Mouse (Mus musculus): ENCODE measurements around the gene Lipe. TPM values are rescaled to one million over a fixed set of nuclear protein-coding genes. Genes with fewer than 3 reads are reported as not detected.

The Lipe gene
- 1 to 10 TPM; 7.5 to 7.8 TPM for total RNA-seq (2021)
- long read RNA-seq, experiment 1, partial matches to known transcripts, result 1 of 3 reads
- long read RNA-seq, experiment 1, other reads (novel, unspliced or antisense), result 0 of 3 reads
- long read RNA-seq, experiment 2, partial matches to known transcripts, result 0 of 3 reads
- long read RNA-seq, experiment 2, other reads (novel, unspliced or antisense), result 1 of 3 reads

DNA sequence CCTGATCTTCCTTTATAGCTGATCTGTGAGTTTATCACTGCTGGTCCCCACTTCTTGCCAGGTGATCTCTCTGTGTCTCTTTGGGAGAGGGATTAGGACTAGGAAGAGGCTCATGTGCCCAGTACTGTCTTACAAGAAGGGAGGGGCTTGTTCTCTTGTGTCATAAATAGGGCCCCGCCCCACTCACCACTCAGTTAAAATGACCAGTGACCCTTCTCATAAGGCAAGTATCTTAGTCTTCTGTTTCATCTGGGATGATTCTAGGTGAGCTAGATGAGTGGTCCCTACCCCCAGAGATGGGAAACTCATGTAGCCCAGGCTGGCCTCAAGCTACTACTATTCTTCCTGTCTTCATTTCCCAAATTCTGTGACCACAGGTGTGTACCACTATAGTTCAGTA, at the start of gene Lipe:
Gene Lipe (minus strand): TSS at position 101 of the 400 bp plus-strand sequence.
- Histone ChIP-seq H3K4me3 (no peak within 1 kb of the TSS), H3K27ac (no peak within 1 kb of the TSS)
- DNase-seq (ENCODE audit: extremely low spot score in 1 of 2, low spot score in 2 of 2), result no peak
- intact Hi-C loops (cut with DNase I), result no loop called here
- no peak for TF ChIP-seq CTCF (IDR thresholded peaks at IDR 0.05)

GRCm38 (mm10) chr7:25440816-25441153, 42.3 kb upstream of the Lipe start:
- intact Hi-C loops (cut with DNase I), result no loop called here
- Histone ChIP-seq H3K27ac (no peak overlapping the region), H3K4me3 (no peak overlapping the region)
- TF ChIP-seq CTCF (IDR thresholded peaks at IDR 0.05), result no peak
- no peak for DNase-seq (ENCODE audit: extremely low spot score in 1 of 2, low spot score in 2 of 2)

DNA sequence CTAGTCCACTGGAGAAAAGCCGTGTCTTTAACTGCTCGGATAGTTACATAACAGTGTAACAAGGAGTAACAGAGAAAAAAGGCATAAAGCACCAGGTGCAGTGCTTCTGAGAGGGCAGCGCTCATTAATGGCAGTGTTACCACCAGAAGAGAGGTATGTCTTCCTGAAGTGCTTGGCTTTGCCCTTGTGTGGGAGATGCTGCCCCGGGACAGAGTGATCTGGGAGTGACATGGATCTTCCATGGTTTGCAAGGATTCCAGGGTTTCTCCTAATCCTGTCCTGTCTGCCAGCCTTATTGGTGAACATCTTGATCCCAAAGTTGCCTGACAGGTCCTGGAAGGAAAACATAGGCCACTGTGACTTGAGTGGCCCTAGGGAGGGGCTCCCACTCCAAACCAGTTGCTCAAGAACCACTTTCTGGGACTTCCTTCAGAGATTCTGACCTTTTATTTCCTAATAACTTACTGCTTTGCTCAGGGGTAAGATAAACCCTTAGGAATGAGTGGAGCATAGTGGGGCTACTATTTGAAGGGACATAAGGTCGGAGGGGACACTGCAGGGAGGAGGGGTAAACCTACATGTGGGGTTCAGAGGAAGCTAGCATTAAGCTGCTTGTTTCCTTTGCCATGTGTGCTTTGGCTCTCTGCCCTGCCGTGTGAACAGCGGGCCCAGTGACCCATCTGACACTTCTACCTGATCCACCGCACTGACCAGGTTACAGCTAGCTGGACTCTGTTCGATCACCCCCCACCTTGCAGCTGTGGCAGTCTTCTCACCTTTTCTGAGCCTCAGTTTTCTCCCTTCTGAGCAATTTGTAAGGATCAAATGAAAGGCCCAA, 41.7 kb upstream of the Lipe start:
- intact Hi-C loops (cut with DNase I), result no loop called here

GRCm38 (mm10) chr7:25439124-25439822, 40.8 kb upstream of the Lipe start:
- TF ChIP-seq CTCF (IDR thresholded peaks at IDR 0.05), result no peak
- intact Hi-C loops (cut with DNase I), result no loop called here
- Histone ChIP-seq H3K4me3 (no peak overlapping the region), H3K27ac (no peak overlapping the region)
- no peak for DNase-seq (ENCODE audit: extremely low spot score in 1 of 2, low spot score in 2 of 2)

More for the DNA sequence above, 41.7 kb upstream of the Lipe start:
- DNase-seq (ENCODE audit: extremely low spot score in 1 of 2, low spot score in 2 of 2), result no peak
- no peak overlapping the region for H3K27ac ChIP-seq
- no peak for TF ChIP-seq CTCF (IDR thresholded peaks at IDR 0.05)
- H3K4me3 ChIP-seq, result no peak overlapping the region

DNA sequence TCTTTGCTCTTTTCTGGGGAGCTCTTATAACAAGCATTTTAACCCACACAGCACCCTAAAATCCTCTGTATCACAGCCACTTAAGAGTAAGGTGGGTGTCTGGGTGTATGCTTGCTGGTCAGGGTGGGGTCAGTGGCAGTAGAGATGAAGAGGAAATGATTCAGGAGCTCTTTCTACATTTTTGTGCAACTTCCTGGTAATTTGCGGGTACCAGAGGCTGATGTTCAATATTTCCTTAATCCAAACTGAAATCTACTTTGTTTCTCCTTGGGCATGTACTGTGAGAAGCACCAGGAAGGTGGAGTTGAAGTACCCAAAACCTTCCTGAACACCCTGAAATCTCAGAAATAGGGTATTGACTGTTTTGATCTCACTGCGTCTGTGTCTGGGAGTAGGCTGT, 38.2 kb upstream of the Lipe start:
- Histone ChIP-seq H3K4me3 (no peak overlapping the region), H3K27ac (peak overlapping the region; percentile 65)
- DNase-seq (ENCODE audit: extremely low spot score in 1 of 2, low spot score in 2 of 2), result no peak
- intact Hi-C loops (cut with DNase I), result no loop called here
- TF ChIP-seq CTCF (IDR thresholded peaks at IDR 0.05), result no peak

GRCm38 (mm10) chr7:25436226-25436625, 37.7 kb upstream of the Lipe start:
- H3K4me3 ChIP-seq, result no peak overlapping the region
- peak overlapping the region; percentile 65 for H3K27ac ChIP-seq
- intact Hi-C loops (cut with DNase I), result no loop called here
- TF ChIP-seq CTCF (IDR thresholded peaks at IDR 0.05), result no peak; the same call in 1 of the 2 replicates
- DNase-seq (ENCODE audit: extremely low spot score in 1 of 2, low spot score in 2 of 2), result no peak

GRCm38 (mm10) chr7:25435546-25435851, 37.0 kb upstream of the Lipe start:
- no peak overlapping the region for H3K4me3 ChIP-seq
- TF ChIP-seq CTCF (IDR thresholded peaks at IDR 0.05), result no peak
- intact Hi-C loops (cut with DNase I), result no loop called here
- no peak for DNase-seq (ENCODE audit: extremely low spot score in 1 of 2, low spot score in 2 of 2)
- H3K27ac ChIP-seq, result peak overlapping the region; percentile 63

GRCm38 (mm10) chr7:25434654-25435545, 36.4 kb upstream of the Lipe start:
- Histone ChIP-seq H3K4me3 (no peak overlapping the region), H3K27ac (peak overlapping the region; percentile 67; the same call in 1 of the 2 replicates)
- TF ChIP-seq CTCF (IDR thresholded peaks at IDR 0.05), result no peak
- no peak for DNase-seq (ENCODE audit: extremely low spot score in 1 of 2, low spot score in 2 of 2)
- intact Hi-C loops (cut with DNase I), result no loop called here

- no peak overlapping the region for H3K4me3 ChIP-seq
- intact Hi-C loops (cut with DNase I), result no loop called here
- TF ChIP-seq CTCF (IDR thresholded peaks at IDR 0.05), result no peak
- no peak for DNase-seq (ENCODE audit: extremely low spot score in 1 of 2, low spot score in 2 of 2)
- H3K27ac ChIP-seq, result peak overlapping the region; percentile 67
These were observed 35.5 kb upstream of the Lipe start for GRCm38 (mm10) chr7:25433781-25434560.

- Histone ChIP-seq H3K27ac (peak overlapping the region; percentile 47; the same call in 1 of the 2 replicates), H3K4me3 (no peak overlapping the region)
- DNase-seq (ENCODE audit: extremely low spot score in 1 of 2, low spot score in 2 of 2), result no peak
- intact Hi-C loops (cut with DNase I), result no loop called here
- TF ChIP-seq CTCF (IDR thresholded peaks at IDR 0.05), result no peak
These were observed 34.6 kb upstream of the Lipe start for GRCm38 (mm10) chr7:25433007-25433541.

DNA sequence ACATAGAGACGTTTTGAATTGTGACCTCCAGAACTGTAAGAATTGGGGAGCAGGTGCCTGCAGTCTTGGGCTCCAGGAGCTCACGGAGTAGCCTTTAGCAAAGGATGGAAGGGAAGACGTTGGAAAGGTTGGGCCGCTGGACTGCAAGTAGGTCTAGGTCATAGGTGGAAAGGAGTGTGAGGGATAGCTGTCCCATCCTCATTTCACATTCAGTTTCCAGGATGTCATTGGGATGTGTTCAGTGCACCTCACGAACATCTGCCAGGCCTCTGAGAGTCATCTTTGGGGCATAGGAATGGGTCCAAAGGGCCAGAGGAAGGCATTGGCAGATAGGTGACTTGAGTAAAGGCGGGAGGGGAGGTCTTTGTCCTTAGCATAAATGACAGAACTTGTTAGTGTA, 33.9 kb upstream of the Lipe start:
- H3K27ac ChIP-seq, result peak overlapping the region; percentile 47; the same call in 1 of the 2 replicates
- TF ChIP-seq CTCF (IDR thresholded peaks at IDR 0.05), result no peak
- no peak overlapping the region for H3K4me3 ChIP-seq
- intact Hi-C loops (cut with DNase I), result no loop called here
- DNase-seq (ENCODE audit: extremely low spot score in 1 of 2, low spot score in 2 of 2), result no peak
